Mouse (Mus musculus) CH12F3 (cell line): ENCODE measurements around the gene 4930523C07Rik.

Source experiments
- in situ Hi-C: fragments of 300-500 bp; cut with MboI; formaldehyde crosslinking; loops from 2 replicates; pipeline ENCODE4 v1.14.3; 2020; ENCODE audit warnings: low sequenced_read_pairs

The 4930523C07Rik gene

DNA sequence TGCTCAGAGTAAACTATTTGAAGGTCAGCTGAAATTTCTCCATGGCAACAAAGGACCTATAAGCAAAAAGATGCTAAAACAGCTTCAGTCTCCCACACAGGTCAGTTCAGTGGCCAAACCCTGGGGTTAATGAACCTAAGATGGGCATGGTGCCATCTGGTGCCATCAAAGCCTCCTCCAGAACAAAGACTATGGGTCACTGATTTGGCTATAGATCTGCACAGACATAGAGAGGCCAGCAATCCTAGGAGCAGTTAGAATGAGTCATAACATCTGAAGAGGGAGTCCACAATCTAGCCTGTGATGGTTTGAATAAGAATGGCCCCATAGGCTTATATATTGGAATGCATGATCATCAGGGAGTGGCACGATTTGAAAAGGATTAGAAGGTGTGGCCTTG is 40.1 kb downstream of the 4930523C07Rik start:
- in situ Hi-C loops, result no loop called here

DNA sequence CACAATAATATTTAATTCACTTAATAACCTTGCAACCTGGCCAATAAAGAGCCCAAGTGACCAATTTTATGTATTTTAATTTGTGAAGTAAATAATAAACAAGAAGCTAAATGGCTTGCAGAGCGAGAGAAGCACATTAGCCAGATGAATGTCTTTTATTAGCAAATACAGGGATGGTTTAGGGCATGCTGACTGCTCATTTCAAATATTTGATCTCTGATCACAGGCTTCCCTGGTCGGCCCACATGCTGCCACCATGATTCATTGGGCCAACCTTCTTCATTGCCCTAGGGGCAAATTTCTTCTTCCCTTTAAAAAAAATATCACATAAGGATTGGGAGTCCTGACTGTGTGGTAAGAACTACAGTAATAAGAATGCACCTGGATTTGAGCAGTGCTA is 42.5 kb downstream of the 4930523C07Rik start:
- in situ Hi-C loops, result no loop called here

GRCm38 (mm10) chr1:160099659-160100302 is 55.6 kb downstream of the 4930523C07Rik start:
- in situ Hi-C loops, result no loop called here

DNA sequence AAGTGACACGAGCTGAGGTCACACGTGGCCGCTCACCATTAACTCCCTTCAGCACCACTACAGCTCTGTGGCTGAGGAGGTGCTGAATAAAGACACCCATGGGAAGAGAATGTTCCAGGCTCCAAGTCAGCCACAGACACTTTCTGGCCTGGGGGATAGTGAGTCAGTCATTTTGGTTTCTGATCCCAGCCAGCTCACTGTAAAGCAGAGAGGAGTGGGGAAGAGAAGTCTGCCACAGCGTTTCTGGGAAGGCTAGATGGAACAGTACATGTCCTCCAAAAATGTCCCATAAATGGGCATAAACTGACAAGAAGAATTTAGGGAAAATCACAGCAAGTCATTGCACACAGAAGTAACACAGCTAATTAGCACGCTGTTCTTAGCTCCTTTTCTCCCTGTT is 56.8 kb downstream of the 4930523C07Rik start:
- in situ Hi-C loops, result no loop called here

- in situ Hi-C loops, result no loop called here
Observed at GRCm38 (mm10) chr1:160105426-160105825, 61.2 kb downstream of the 4930523C07Rik start.

DNA sequence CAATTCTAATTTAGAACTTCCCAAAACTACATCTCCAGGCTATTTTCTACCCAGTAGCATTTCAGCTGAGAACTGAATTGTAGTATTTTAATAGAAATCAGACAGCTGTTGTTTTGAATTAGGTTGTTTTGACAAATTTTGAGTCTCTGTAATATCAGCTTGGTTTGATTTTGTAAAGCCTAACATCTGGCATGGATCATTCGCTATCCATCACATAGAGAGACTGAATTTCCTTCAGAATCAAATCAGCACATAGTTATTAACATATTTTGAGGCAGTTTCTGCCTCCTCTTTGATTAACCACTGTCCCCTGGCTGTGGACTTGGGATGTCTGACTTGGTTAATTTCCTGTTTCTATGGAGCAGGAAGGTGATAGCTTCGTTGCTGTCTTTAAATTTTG is 64.4 kb downstream of the 4930523C07Rik start:
- in situ Hi-C loops, result no loop called here

- in situ Hi-C loops, result no loop called here
Observed at GRCm38 (mm10) chr1:160123957-160124356, 79.8 kb downstream of the 4930523C07Rik start.
